Mouse (Mus musculus): ENCODE data around the gene Haspin.
A peak's percentile ranks its signal among the peaks of the same experiment; 100 is the strongest.

The Haspin gene

GRCm38 (mm10) chr11:73137591-73138501, at the start of gene Haspin:
TSS of gene Haspin (minus strand) at chr11:73138294.
- peak; percentile 95 for DNase-seq (ENCODE audit: low read depth, low spot score)

DNA sequence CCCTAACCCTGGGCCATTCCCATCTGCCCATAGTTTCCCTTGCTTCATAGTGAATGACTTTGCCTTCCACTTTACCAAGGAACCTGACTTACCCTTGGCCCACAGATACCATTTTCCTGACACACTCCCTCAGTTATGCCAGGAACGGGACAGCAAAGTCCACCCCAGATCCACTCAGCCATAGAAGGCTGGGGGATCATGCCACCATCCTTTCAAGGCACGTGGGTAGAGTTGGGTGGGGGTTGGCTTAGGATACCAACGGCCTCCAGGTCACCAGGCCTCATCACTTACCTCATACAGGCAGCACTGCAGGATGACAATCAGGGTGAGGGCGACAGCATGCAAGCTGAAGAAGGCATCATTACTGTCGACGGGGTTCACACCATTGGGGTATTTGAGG, 49.1 kb upstream of the Haspin start:
- no peak for DNase-seq (ENCODE audit: low read depth, low spot score)

DNA sequence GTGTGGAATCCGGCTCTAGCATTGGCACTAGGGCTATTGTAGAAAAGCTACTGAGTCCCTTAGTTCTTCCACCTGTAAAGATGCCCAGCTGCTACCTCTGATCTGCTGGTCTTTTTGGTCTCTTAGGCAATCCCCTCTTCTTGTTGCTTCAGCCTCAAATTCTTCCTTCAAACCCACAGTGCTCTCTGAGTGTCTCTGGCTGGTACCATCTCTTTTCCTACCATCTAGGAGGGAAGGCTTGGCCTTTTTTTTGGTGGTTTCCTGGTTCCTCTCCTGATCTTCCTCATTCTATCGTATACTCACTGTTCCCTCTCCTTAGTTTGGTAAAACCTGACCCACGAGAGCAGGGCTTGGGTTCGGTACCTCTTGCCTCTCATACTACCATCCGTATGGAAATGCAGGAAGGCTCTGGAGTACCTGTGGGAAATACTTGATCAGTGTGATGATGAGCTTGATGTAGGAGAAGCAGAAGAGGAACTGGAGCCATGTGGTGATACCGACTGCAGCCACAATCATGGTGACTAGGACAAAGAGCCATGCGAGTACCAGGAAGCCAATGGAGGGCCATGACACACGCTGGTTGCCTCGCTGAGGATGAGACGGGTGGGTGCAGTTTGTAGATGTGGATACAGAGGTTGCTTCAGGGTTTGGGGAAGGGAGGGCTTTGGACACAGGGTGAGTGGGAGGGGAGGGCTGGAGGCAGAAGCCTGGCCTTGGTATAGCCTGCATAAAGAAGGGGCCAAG, 48.0 kb upstream of the Haspin start:
- DNase-seq (ENCODE audit: low read depth, low spot score): no peak

GRCm38 (mm10) chr11:73177895-73178294, 39.8 kb upstream of the Haspin start:
- DNase-seq (ENCODE audit: low read depth, low spot score): no peak

GRCm38 (mm10) chr11:73177509-73177875, 39.4 kb upstream of the Haspin start:
- DNase-seq (ENCODE audit: low read depth, low spot score): peak; percentile 66

- peak; percentile 99 for DNase-seq (ENCODE audit: low read depth, low spot score)
Measured at GRCm38 (mm10) chr11:73176608-73177508, 38.8 kb upstream of the Haspin start, which contains the start of the genes Emc6 and Tax1bp3. TSS of gene Emc6 (minus strand) at chr11:73177037. TSS of gene Tax1bp3 (plus strand) at chr11:73177083.

- peak; percentile 18 for DNase-seq (ENCODE audit: low read depth, low spot score)
Measured at GRCm38 (mm10) chr11:73176186-73176585, 38.1 kb upstream of the Haspin start.

- DNase-seq (ENCODE audit: low read depth, low spot score): peak; percentile 40
Measured at GRCm38 (mm10) chr11:73175612-73176011, 37.5 kb upstream of the Haspin start.

GRCm38 (mm10) chr11:73172186-73172585, 34.1 kb upstream of the Haspin start:
- no peak for DNase-seq (ENCODE audit: low read depth, low spot score)

DNA sequence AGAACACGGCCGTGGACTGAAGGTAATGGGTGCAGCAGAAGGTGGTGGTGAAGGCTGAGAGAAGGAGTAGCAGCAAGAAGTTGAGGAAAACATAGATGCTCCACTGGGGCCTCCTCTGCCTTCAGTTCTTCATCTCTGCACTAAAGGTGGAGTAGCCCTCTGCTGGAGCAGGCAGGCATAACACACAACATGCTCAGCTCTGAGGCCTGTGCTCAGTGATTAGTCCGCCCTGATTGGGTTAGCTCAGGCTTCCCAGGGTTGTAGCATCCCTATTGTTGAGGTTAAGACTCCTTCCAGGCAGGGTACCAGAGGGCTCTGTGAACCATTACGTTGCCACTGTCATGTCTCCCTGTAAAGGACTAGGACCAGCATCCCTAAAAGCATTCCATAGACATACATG, 31.1 kb upstream of the Haspin start:
- peak; percentile 92 for DNase-seq (ENCODE audit: low read depth, low spot score)

DNA sequence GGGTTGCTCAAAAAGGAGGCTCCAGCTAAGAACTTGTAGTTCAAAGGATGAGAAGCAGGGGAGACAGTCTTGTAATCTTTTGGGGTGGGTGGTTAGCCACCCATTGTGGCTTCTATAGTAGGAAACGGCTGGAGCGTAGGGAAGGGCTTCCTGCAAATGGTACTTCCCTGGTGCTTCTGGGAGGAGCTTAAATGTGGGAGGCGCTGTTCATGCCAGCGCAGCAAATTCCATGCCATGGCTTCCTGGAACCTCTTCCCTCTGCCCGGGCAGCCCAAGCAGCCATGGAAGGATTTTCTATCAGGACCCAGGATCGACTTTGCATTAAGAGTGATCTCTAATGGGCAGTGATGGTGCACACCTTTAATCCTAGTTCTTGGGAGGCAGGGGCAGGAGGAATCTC, 30.5 kb upstream of the Haspin start:
- peak; percentile 64 for DNase-seq (ENCODE audit: low read depth, low spot score)

DNA sequence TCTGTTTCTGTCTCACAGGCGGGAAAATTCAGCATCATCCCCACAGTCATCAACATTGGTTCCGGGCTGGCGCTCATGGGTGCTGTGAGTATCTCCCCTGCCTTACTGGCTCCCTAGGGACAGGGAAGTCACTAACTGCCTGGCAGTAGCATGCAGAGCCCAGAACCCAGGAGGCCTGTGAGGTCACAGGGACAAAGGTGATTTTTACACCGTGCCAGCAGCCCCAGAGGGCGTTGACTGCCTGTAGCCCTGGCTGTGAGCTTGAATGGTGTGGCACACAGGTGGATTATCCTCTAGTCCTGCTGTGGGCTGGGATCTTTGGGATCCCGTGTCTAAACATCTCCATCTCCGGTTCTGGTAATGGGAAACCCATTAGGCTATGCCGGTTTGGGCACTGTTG, 30.0 kb upstream of the Haspin start:
- DNase-seq (ENCODE audit: low read depth, low spot score): no peak

- no peak for DNase-seq (ENCODE audit: low read depth, low spot score)
Measured at GRCm38 (mm10) chr11:73162284-73162683, 24.2 kb upstream of the Haspin start.

GRCm38 (mm10) chr11:73161616-73162015, 23.5 kb upstream of the Haspin start:
- DNase-seq (ENCODE audit: low read depth, low spot score): no peak

- DNase-seq (ENCODE audit: low read depth, low spot score): no peak
Measured at GRCm38 (mm10) chr11:73160811-73161200, 22.7 kb upstream of the Haspin start.

DNA sequence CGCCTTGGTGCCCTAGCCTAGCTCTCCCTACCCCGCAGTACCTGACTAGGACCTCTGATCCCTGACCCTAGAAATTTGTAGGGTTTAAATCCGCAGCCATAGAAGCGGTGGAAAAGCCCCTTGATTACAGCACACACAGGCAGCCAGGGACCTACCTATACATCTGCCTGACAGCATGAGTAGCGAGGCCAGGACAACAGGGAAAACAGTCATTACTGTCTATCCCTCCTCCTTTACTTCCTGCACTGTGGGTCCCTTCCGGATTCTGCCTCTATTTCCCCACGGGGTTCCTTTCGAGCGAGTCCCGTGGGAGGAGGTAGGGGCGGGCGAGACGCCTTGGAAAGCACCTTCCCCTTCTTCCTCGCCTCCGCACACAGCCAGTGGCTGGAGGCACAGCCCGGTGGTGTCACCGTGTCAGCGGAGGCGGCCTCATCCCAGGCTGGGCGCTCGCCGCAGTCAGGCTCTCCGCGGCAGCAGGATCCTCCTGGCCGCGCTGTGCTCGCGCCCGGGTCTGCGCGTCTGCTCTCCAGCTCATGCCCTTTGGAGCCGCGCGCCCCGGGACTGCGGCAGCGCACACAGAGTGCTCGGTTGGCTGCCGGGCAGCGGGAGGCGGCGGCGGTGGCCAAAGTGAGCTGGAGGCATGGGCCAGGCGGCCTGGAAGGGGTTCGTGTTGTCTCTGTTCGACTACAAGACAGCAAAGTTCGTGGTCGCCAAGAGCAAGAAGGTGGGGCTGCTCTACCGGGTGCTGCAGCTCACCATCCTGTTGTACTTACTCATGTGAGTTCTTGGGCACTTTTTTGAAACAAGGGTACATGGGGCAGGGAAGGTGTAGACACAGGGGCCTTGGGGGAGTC, 22.1 kb upstream of the Haspin start, which contains the start of gene P2rx5:
Gene P2rx5, plus strand, starts transcription at position 465 of the 854 bp plus-strand sequence.
- peak; percentile 71 for DNase-seq (ENCODE audit: low read depth, low spot score)

DNA sequence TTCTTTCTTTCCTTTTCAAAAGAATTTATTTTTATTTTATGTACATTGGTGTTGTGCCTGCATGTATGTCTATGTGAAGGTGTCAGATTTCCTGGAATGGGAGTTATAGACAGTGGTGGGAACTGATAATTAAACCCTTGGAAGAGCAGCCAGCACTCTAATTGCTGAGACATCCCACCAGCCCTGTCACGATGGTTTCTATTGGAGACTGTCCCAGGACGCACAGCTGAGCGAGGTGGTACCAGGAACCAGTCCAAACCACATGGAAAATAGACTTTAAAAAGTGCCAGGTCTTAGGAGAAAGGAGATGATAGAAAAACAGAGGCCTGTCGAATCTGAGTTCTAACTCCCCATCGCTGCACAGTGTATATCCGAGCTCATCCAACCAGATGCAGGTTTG, 17.0 kb upstream of the Haspin start:
- no peak for DNase-seq (ENCODE audit: low read depth, low spot score)

DNA sequence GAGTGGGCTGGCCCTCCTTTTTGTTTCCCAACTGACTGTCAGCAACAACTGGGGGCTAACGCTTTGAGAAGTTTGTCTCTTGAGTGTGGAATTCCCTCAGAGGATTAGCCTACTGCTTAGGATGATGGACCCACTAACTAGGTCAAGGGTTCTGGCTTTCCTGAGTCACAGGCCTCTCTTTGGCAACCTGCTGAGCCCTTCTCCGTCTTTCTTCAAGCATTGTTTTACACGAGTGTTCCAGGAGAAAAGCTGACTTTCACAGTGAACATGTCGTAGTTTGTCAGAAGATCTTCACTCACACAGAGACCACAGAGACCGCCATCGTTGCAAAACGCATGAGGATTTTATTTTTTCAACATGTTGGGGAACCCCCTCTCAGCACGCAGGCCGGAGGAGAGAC, 10.1 kb upstream of the Haspin start:
- peak; percentile 46 for DNase-seq (ENCODE audit: low read depth, low spot score)

DNA sequence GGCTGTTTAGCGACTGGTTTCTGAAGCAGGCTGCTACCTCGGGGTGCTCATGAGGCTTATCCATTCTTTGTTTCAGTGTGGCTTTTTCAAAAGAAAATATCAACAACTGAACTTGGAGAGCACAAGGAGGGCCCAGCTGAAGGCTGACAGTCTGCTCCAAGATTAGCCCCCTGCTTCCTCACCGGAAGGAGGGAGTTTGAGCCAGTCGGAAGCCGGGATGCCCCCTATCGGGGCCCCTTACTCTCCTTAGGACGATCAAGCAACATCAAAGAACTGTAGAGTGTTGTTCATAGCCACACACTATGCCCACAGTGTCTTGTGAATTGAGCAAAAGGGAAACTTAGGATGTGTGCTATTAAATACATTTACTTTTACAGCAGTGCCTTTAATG, 8.9 kb upstream of the Haspin start:
- DNase-seq (ENCODE audit: low read depth, low spot score): peak; percentile 80

All from R1 (cell line).